Mouse (Mus musculus): Measurements from ENCODE around the gene 1700067P10Rik.
A peak's percentile ranks its signal among the peaks of the same experiment; 100 is the strongest.

1700067P10Rik gene

DNA sequence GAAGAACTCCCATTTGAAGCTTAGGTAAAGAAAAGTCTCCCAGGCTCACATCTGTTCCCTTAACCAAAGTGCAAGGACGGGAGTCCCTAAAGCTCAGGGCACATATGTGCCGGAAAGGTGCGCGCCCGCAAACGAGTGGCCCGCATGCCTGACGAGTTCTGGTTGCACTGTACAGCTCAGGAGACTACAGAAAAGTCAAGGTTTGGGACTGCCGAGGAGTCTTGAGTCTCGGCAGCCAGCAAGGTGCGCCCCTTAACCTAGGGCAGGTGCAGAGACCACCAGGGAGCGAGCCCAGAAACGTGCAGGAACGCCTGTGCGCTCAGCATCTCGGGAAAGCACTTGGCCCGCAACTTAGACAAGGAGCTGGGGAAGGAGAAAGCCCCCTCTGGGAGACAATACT is 7.2 kb downstream of the 1700067P10Rik start:
- DNase-seq: no peak

DNA sequence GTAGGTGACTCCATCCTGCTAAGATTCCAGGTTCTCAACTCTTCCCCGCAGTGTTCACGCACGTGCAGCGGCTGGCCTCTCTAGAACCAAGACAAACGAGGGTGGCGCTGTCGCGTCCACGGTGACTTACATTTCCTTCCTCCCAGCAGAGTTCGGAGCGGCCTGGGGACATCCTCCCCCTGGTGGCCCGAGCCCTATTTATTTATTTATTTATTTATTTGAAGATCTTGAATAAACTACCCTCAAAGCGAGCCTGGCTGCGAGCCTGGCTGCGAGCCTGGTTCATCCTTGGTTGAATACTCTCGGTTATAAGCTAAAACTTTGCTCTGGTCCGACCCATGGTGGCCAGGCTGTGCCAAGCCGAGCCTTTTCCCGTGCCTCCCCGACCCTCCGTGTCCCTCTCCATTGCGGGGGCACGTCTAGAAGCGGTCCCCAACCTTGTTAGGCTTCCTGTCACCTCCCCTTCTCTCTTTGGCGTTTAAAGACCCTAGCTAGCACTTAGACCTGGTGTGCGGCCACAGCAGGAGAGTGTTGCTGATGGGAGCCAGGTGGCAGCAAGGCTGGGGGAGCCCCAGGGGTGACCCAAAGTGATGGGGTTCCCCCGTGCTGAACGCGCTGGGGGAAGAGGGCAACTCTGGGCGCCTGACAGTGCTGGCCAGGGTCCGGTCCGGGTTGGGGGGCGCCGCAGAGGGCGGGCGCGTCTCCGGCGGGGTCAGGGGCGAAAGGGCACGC is 8.1 kb downstream of the 1700067P10Rik start:
- DNase-seq: peak; percentile 35 to 67

DNA sequence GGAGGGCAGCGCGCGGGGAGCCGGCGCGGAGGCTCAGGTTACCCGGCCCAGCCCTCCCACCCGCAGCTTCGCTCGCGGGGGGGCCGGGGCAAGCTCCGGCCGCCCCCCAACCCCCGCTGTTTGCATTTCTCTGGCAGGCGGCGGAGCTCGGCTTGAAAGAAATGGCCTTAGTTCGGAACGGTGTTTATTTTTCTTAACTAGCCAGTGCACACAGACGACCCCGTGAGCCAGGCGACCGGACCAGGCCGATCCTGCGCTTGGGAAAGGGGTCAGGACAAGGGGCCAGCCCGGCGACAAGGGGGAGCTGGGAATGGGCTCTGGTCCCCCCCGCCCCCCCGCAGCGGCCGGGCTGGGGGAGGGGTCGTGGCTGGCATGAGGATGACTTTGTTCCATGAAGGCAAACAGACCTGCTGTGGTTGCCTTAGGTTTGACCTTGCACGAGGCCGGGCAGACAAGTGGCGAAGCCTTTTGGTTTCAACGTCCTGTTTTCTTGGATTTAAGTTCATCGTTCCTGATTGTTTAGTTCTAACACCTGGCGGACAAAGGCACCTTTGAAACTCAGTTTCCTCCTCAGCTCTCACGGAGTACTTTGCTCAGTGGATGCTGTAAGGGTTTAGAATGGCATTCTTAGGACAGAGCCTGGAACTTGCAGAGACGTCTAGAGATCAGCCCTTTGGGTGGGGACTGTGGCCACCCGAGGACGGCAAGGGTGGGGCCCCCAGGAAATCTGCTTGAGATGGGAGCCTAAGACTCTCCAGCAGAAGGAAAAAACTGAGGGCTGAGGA is 8.8 kb downstream of the 1700067P10Rik start:
- no peak for DNase-seq

DNA sequence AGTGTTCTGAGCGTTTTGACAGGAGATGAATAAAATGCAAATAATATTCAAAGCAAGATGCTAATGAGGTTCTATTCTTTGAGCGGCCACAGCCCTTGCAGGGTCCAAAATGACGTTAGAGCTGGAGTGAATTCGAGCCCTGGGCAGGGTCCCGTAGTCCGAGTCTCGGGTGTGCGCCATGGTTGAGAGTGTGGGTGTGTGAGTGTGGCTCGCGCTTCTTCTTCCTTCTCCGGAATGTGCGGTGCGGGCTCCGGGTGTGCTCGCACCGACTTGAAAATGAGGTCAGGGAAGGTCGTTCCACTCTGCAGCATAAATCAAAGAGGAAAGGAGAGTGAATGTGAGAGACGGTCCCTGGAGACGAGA is 9.4 kb downstream of the 1700067P10Rik start:
- DNase-seq: no peak

DNA sequence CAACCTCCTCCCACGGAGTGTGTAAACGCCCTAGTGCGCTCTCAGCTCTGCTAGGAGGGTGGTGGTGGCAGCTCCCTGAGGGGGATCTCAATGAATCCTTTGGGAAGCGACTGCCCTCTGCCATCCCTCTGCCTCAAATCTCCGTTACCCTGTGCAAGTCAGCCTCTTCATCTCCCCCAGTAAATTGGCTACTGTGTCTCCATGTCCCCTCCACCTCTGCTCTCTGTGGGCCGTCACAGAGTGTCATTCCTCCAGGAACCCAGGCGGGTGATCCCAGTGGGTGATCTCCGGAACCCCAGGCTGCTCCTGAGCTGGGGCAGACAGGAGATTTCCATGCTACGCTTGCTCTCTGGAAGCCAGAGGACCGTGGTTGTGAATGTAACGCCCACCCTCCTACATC is 10.2 kb downstream of the 1700067P10Rik start:
- no peak for DNase-seq

DNA sequence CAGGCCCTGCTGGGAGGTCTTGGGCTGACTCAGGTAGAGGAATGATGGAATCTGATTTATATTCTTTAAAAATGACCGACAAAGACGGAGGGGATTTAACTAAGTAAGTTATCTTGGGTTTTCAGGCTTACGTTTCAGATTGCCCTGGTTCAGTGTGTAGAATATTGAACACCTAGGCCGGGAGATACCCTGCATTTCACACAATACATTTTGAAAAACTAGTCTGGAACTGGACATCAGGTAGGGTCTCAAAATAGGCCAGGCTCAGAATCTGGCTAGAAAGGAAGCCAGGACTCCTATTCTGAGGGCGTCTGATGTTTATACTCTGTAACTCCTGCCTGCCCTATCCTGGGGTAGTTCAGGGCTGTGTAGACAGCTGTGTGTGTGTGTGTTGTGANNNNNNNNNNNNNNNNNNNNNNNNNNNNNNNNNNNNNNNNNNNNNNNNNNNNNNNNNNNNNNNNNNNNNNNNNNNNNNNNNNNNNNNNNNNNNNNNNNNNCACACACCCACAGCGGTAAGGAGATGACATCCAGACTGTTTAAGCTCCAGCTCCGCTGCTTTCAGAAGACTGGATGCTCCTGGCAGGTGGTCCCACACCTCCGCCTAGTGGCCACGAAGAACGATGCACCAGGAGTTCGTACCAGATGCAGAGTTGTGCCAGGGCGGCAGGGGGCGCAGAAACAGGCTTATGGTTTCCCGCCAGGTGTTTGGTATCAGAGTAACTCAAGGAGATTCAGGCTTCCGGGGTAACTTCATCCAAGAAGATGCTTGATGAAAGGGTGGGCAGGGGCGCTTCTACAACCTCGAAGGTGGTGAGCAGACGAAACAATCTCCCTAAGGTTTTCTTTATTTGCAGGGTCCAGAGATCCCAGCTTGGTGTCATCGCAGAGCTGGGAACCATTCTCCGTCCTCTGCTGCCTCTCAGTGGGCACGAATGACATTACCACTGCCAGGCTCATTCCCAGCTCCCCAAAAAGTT is 11.6 kb downstream of the 1700067P10Rik start:
- DNase-seq: peak; percentile 82 to 91

DNA sequence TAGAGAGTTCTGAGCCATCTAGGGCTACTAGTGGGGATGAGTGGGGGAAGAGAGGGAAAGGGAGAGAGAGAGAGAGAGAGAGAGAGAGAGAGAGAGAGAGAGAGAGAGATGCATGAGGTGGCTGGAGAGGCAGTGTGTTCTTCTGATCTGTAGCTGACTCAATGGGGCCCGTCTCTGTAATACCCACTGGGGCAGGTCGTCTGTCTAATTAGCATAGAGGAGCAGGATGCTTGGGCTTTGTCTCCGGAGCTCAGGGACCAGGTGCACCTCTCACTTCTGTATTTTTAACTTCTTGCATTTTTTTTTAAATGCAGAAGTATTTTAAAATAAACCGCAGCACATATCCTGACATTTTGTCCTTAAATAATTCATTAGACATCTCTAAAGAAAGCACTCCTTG is 18.2 kb downstream of the 1700067P10Rik start:
- no peak for DNase-seq

DNA sequence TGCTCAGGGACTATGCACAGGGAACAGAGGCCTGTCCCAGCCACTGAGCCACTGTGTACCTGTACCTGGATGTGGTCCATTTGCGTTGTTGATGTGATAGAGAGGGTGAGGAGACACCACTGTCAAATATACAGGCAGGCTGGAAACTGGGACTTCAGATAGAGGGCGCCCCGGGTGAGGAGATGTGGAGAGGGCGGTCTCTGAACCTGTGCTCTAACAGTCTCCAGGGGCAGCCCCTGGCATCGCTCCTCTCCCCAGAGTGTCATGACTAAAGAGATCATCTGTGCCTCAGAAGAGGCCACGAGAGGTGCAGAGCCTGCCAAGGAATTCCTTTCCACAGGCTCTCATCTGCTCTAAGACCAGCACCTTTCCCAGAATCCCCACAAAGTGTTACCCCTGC is 18.7 kb downstream of the 1700067P10Rik start:
- DNase-seq: no peak

DNA sequence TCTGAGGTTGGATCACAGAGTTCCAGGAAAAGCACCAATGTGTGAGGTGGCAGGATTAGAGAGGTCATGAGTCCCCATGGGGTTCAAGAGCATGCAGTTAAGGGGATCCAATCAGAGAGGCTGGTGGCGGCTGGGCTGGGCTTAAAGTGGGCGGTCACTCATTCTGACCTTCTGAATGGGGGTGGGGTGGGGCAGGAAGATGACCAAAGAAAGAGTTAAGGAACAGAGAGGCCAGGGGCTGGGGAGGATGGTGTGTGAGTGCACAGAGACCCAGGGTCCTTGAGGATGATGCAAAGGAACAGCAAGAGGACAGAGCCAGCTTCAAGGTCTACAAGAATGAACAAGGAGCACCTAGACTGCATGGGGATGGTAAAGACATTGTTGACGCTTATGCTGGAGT is 19.4 kb downstream of the 1700067P10Rik start:
- DNase-seq: no peak

DNA sequence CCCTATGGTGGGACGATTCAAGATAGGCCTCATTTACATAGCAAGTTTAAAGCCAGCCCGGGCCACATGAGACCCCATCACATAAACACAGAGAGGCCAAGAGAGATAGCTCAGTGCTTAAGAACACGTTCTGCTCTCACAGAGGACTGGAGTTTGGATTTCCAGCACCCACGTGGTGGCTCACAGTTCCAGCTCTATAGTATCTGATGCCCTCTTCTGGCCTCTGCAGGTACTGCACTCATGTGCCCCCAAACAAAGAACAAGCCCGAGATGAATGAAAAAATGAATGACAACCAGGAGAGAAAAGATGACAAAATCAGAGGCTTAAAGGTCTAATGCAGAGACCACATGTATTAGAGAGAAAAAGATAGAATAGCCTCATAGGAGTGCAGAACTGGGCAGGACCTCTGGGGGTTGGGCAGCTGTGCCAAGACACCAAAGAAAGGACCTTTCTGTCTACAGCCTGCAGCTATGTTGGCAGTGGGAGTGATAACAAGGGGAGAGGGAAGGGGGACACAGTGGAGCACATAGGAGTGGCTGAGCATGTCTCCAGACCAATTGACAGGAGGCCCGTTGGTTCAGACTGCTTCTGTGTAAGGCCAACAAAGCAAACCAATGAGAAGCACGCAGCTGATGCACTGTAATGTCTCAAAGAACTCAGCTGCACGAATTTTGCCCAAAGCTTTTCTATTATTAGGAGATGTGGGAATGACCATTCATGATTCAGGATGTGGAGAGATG is 21.6 kb downstream of the 1700067P10Rik start:
- DNase-seq: peak; percentile 18 to 64

DNA sequence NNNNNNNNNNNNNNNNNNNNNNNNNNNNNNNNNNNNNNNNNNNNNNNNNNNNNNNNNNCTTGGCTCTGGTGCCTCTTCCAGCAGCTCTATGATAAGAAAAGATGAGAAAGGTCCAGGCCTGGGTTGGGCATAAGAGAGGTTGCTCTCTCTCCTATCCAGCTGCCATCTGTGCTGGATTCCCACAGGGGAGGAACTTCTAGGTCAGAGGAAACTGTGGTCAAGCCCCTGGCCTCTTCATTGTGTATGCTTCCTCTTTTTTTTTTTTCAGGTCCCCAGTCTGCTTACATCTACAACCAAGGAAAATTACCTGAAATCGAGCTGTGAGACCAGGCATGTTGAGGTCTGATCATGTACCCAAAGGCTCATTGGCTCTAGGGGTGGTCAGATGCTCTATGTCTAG is 29.5 kb downstream of the 1700067P10Rik start:
- no peak for DNase-seq

DNA sequence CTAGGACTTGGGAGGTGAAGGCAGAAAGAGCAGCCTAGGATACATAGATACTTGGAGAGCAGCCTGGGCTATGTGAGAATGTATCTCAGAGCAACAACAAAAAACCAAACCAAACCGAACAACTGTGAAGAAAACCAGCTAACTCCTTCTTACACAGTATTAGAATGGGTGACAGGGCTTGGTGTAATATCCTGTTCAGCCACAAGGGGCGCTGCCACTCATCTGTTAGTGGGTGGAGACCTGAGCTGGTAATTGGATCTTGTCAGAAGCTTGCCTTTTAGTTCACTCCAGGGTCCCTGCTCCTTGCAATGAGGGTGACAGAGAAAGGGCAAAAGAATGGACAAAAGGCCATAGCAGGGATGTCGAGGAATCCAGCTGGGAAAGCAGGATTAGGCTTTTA is 30.5 kb downstream of the 1700067P10Rik start:
- peak; percentile 62 to 90 for DNase-seq

DNA sequence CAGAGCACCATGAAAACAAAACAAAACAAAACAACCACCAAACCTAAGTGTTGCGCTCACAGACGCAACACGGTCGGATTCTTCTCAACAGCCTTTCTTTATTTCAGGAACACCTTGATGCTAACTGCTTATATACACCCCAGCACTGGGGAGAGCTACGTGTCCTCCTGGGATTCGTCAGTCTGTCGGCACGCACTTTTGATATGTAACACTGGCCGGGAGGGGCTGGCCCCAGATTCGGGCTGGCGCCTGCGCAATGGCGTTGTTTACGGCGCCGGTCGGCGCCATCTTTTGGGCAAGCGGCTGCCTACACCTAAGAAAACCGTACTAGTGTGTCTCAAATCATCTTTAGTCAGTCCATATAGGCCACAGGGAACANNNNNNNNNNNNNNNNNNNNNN is 31.3 kb downstream of the 1700067P10Rik start:
- no peak for DNase-seq

DNA sequence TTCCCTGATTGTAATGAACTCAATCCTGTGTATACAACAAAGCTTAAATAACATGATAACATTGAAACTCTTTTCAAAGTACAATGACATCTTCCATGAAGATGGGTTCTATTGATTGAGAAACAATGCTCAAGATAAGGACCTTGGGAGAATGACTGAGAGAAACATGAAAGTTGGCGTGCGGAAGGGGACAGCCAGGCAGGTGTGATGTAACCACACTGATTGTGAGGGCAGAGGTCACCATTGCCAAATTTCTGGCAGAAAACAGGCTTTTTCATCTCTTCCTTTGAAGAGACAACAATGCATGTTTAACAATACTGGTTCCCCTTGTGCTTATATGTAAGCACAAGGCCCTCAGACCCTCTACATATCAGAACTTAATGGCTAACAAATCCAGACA is 43.7 kb downstream of the 1700067P10Rik start:
- DNase-seq: no peak
